22 mouse cellular contexts compared by ENCODE assay signal in the genomic region with DNA sequence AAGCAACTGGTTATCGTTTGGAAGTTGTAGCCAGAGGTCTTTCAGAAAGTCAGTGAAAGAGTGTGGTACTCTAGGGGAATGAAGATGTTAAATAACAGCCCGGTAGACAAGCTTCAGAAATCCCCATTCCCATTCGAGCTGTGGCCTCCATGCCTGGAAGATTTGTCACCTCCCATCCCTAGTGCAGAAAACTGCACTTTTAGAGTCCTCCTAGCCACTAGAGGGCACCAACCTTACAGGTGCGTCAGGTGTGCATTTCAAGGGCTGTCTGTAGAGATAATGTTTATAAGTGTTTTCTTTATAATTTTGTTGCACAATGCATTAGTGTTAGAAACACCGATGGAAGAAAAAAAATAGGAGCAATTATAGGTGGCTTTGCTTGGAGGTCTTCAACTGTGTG.
DNase-seq lines count a peak whose midpoint lies in the region; ATAC-seq and TF ChIP-seq lines count a peak whose summit lies in the region.
"Had no signal": no experiment of that assay in that cellular context is flagged by ENCODE, and none has a peak within 500 bp of the region (broad histone marks: within the 10 kb centered on the region; RNA-seq: fewer than 3 reads in every experiment).

No protein-coding gene starts in this region.

- no peak overlapping the region for H3K9ac ChIP-seq in midbrain, postnatal 0 days (replicated peaks; ENCODE audit: low read length, poor library complexity, severe bottlenecking)
- no peak overlapping the region for H3K9ac ChIP-seq in midbrain, embryonic 15.5 days
- H3K9ac ChIP-seq: embryonic facial prominence, embryonic 12.5 days; hindbrain, embryonic 13.5 days; liver, embryonic 12.5 days had no signal

- H3K4me3 ChIP-seq in gastrocnemius, adult 2 months = no peak overlapping the region
- no peak overlapping the region for H3K4me3 ChIP-seq in midbrain, postnatal 0 days (ENCODE audit: low read depth, low read length)
- no peak overlapping the region for H3K4me3 ChIP-seq in midbrain, embryonic 15.5 days
- H3K4me3 ChIP-seq: embryonic facial prominence, embryonic 12.5 days; erythroblast, embryonic 14.5 days; hindbrain, embryonic 13.5 days; liver, embryonic 12.5 days had no signal

- no peak for DNase-seq in gastrocnemius, adult 2 months
- no peak for DNase-seq in gastrocnemius, postnatal 14 days
- DNase-seq in kidney, adult 9 months = peak; percentile 2
- no peak for DNase-seq in kidney, postnatal 25 days
- DNase-seq in midbrain, postnatal 0 days (ENCODE audit: low spot score) = no peak
- no peak for DNase-seq in cerebellum, adult 11-12 months
- no peak for DNase-seq in lung, postnatal 25 days (ENCODE audit: low spot score)
- DNase-seq: adrenal gland, adult 8-10 months; cerebellum, adult 9-11 months; gastrocnemius, postnatal 25 days; kidney, postnatal 36 days; lung, postnatal 10 days; right cerebral cortex, postnatal 14 days had no signal

- 88% methylated on average over 5 of the region's 5 CpGs for WGBS in midbrain, postnatal 0 days
- 87% methylated on average over 5 of the region's 5 CpGs for WGBS in midbrain, embryonic 15.5 days

- H3K27ac ChIP-seq in gastrocnemius, adult 2 months = no peak overlapping the region
- H3K27ac ChIP-seq in midbrain, postnatal 0 days (ENCODE audit: low read depth, low read length) = no peak overlapping the region
- no peak overlapping the region for H3K27ac ChIP-seq in midbrain, embryonic 15.5 days
- H3K27ac ChIP-seq: embryonic facial prominence, embryonic 12.5 days; liver, embryonic 12.5 days had no signal

- intact Hi-C loops in gastrocnemius, adult 2 months (cut with DNase I) = no loop called here
- intact Hi-C loops in gastrocnemius, postnatal 14 days (cut with DNase I; ENCODE audit: low total_unique reads) = no loop called here

- no peaks in the 10 kb centered on the region for H3K4me1 ChIP-seq in midbrain, postnatal 0 days (ENCODE audit: insufficient read depth, low read length)
- no peaks in the 10 kb centered on the region for H3K4me1 ChIP-seq in midbrain, embryonic 15.5 days
- H3K4me1 ChIP-seq: embryonic facial prominence, embryonic 12.5 days; hindbrain, embryonic 13.5 days; liver, embryonic 12.5 days had no signal

- peak; percentile 16; the same call in 1 of the 2 replicates for TF ChIP-seq CTCF in gastrocnemius, adult 2 months (IDR thresholded peaks at IDR 0.05)
- TF ChIP-seq CTCF in midbrain, postnatal 0 days (IDR thresholded peaks at IDR 0.05) = peak; percentile 39

- H3K4me2 ChIP-seq in midbrain, postnatal 0 days (ENCODE audit: low read depth, low read length, poor library complexity, severe bottlenecking) = no peak overlapping the region
- no peak overlapping the region for H3K4me2 ChIP-seq in midbrain, embryonic 15.5 days
- H3K4me2 ChIP-seq: embryonic facial prominence, embryonic 12.5 days; heart, embryonic 11.5 days; hindbrain, embryonic 13.5 days; liver, embryonic 12.5 days had no signal

- ATAC-seq in midbrain, postnatal 0 days (ENCODE audit: low FRiP score) = no peak
- ATAC-seq in midbrain, embryonic 15.5 days (replicated peaks) = no peak
- ATAC-seq: forebrain, embryonic 14.5 days; intestine, embryonic 16.5 days; liver, embryonic 12.5 days; midbrain, embryonic 16.5 days had no signal

- no peaks in the 10 kb centered on the region for H3K27me3 ChIP-seq in midbrain, postnatal 0 days (ENCODE audit: insufficient read depth, low read length)
- no peaks in the 10 kb centered on the region for H3K27me3 ChIP-seq in midbrain, embryonic 15.5 days (replicated peaks)
- H3K27me3 ChIP-seq: embryonic facial prominence, embryonic 12.5 days; hindbrain, embryonic 13.5 days; liver, embryonic 12.5 days had no signal

- no peaks in the 10 kb centered on the region for H3K9me3 ChIP-seq in midbrain, postnatal 0 days (ENCODE audit: low read length)
- no peaks in the 10 kb centered on the region for H3K9me3 ChIP-seq in midbrain, embryonic 15.5 days
- H3K9me3 ChIP-seq: hindbrain, embryonic 13.5 days had no signal

- H3K36me3 ChIP-seq in midbrain, postnatal 0 days (ENCODE audit: insufficient read depth, low read length) = no peaks in the 10 kb centered on the region
- H3K36me3 ChIP-seq in midbrain, embryonic 15.5 days (replicated peaks) = no peaks in the 10 kb centered on the region
- H3K36me3 ChIP-seq: embryonic facial prominence, embryonic 12.5 days; hindbrain, embryonic 13.5 days; liver, embryonic 12.5 days had no signal
